Mouse (Mus musculus) limb, embryonic 14.5 days (tissue): ENCODE results near the gene Col28a1. TPM values are rescaled to one million over a fixed set of nuclear protein-coding genes. Genes with fewer than 3 reads are reported as not detected.

Experiments used
- ATAC-seq: fragments of 200-750 bp; cut with Nextera tagmentation; 2 replicates; pipeline ENCODE4 v1.8.0; 2017; ENCODE audit warnings: low read depth, moderate number of reproducible peaks, moderate TSS enrichment; ENCODE audit not compliant: low FRiP score
- DNase-seq: peaks from one replicate; pipeline ENCODE4 v3.0.0-alpha.2; 2015; ENCODE audit warnings: low spot score
- H3K27ac ChIP-seq: fragments of 300-500 bp; sonication (generic); replicated peaks from 2 replicates; pipeline ENCODE4 v1.5.1; 2014; ENCODE audit warnings: low read depth, mild to moderate bottlenecking, low read length, moderate library complexity, mixed read lengths
- H3K27me3 ChIP-seq: fragments of 300-500 bp; sonication (generic); 2 replicates; pipeline ENCODE4 v1.6.1; 2014; ENCODE audit warnings: low read length, mixed read lengths; ENCODE audit not compliant: control insufficient read depth, insufficient read depth
- H3K36me3 ChIP-seq: fragments of 300-500 bp; sonication (generic); 2 replicates; pipeline ENCODE4 v1.6.1; 2014; ENCODE audit warnings: mild to moderate bottlenecking, low read length, moderate library complexity, mixed read lengths; ENCODE audit not compliant: control insufficient read depth, insufficient read depth
- H3K4me1 ChIP-seq: fragments of 300-500 bp; sonication (generic); 2 replicates; pipeline ENCODE4 v1.6.1; 2014; ENCODE audit warnings: antibody characterized with exemption, low read length, mixed read lengths; ENCODE audit not compliant: control insufficient read depth, insufficient read depth
- H3K4me2 ChIP-seq: fragments of 300-500 bp; sonication (generic); replicated peaks from 2 replicates; pipeline ENCODE4 v1.6.1; 2014; ENCODE audit warnings: low read depth, mild to moderate bottlenecking, low read length, moderate library complexity; ENCODE audit not compliant: severe bottlenecking
- H3K4me3 ChIP-seq: fragments of 300-500 bp; sonication (generic); replicated peaks from 2 replicates; pipeline ENCODE4 v1.5.1; 2014; ENCODE audit warnings: low read length
- H3K9ac ChIP-seq: fragments of 300-500 bp; sonication (generic); 2 replicates; pipeline ENCODE4 v1.6.1; 2014; ENCODE audit warnings: mild to moderate bottlenecking, low read depth, low read length, moderate library complexity; ENCODE audit not compliant: severe bottlenecking
- H3K9me3 ChIP-seq: fragments of 300-500 bp; sonication (generic); 2 replicates; pipeline ENCODE4 v1.6.1; 2016; ENCODE audit warnings: low read length; ENCODE audit not compliant: control insufficient read depth
- POLR2A ChIP-seq: fragments of 200-500 bp; IDR thresholded peaks from 2 replicates; pipeline ENCODE4 v1.8.0; 2012; ENCODE audit warnings: inconsistent platforms, mild to moderate bottlenecking, moderate library complexity, borderline replicate concordance; ENCODE audit not compliant: insufficient read depth, insufficient read length; ENCODE audit errors: extremely low read depth
- WGBS: fragments of 180-500 bp; shearing (Covaris S2); extraction: QIAGEN DNeasy Blood & Tissue Kit; methylation state at CpG from one replicate; pipeline ENCODE4 v1.1.7; 2014; 5-methylcytosine and 5-hydroxymethylcytosine counted together
- polyA plus RNA-seq, 2 experiments: library from polyadenylated mRNA; depleted of rRNA in 1 of 2; stranded (reverse) in 1 of 2; unstranded in 1 of 2; fragments of >200 nt; fragmentation: Nextera tagmentation in 1 of 2; extraction: Ambion mirVana in 1 of 2; gene quantifications; 2 replicates each; pipeline versions ENCODE4 v1.2.1 to v1.2.3; 2012 to 2014

Col28a1 gene
- polyA plus RNA-seq, 2 experiments = 0.28 to 0.49 TPM

- WGBS = 95% methylated on average over 7 of the region's 7 CpGs
- no peak for ATAC-seq
- H3K4me2 ChIP-seq = no peak overlapping the region
Observed at GRCm38 (mm10) chr6:8175346-8175745, 17.1 kb downstream of the Col28a1 start.

GRCm38 (mm10) chr6:8174062-8174461 lies 18.4 kb downstream of the Col28a1 start:
- H3K4me1 ChIP-seq = peaks cover 12% of the 10 kb centered on the region; the same call in 1 of the 2 replicates
- H3K4me2 ChIP-seq = no peak overlapping the region
- H3K9ac ChIP-seq = no peak overlapping the region
- H3K4me3 ChIP-seq = no peak overlapping the region
- H3K9me3 ChIP-seq = no peaks in the 10 kb centered on the region
- no peak for ATAC-seq
- H3K27me3 ChIP-seq = no peaks in the 10 kb centered on the region
- H3K27ac ChIP-seq = no peak overlapping the region
- 56% methylated on average over 2 of the region's 2 CpGs for WGBS
- peak; percentile 23 for DNase-seq
- no peaks in the 10 kb centered on the region for H3K36me3 ChIP-seq
- TF ChIP-seq POLR2A = no peak

More at GRCm38 (mm10) chr6:8175346-8175745, 17.1 kb downstream of the Col28a1 start:
- DNase-seq = no peak
- Histone ChIP-seq H3K9ac (no peak overlapping the region), H3K27ac (no peak overlapping the region), H3K9me3 (no peaks in the 10 kb centered on the region), H3K36me3 (no peaks in the 10 kb centered on the region), H3K4me1 (peaks cover 8% of the 10 kb centered on the region; the same call in 1 of the 2 replicates), H3K27me3 (no peaks in the 10 kb centered on the region), H3K4me3 (no peak overlapping the region)
- no peak for TF ChIP-seq POLR2A

- Histone ChIP-seq H3K36me3 (no peaks in the 10 kb centered on the region), H3K9me3 (no peaks in the 10 kb centered on the region), H3K27me3 (no peaks in the 10 kb centered on the region), H3K27ac (no peak overlapping the region), H3K4me3 (no peak overlapping the region), H3K9ac (no peak overlapping the region), H3K4me2 (no peak overlapping the region), H3K4me1 (0 out of 2 replicates have a peak, but pooled peaks cover 4% of the 10 kb centered on the region)
- 65% methylated on average over 1 of the region's 1 CpGs for WGBS
- no peak for ATAC-seq
- no peak for DNase-seq
- TF ChIP-seq POLR2A = no peak
Observed at GRCm38 (mm10) chr6:8172101-8172500, 20.3 kb downstream of the Col28a1 start.

- Histone ChIP-seq H3K4me3 (no peak overlapping the region), H3K9me3 (no peaks in the 10 kb centered on the region), H3K4me1 (0 out of 2 replicates have a peak, but pooled peaks cover 4% of the 10 kb centered on the region), H3K9ac (no peak overlapping the region), H3K4me2 (no peak overlapping the region), H3K27ac (no peak overlapping the region), H3K27me3 (no peaks in the 10 kb centered on the region), H3K36me3 (no peaks in the 10 kb centered on the region)
- DNase-seq = peak; percentile 59
- TF ChIP-seq POLR2A = no peak
- no peak for ATAC-seq
- WGBS = 26% methylated on average over 1 of the region's 1 CpGs
Observed at GRCm38 (mm10) chr6:8164741-8165140, 27.7 kb downstream of the Col28a1 start.

- DNase-seq (no peak), ATAC-seq (no peak)
- Histone ChIP-seq H3K4me3 (no peak overlapping the region), H3K4me2 (no peak overlapping the region), H3K27ac (no peak overlapping the region), H3K27me3 (no peaks in the 10 kb centered on the region), H3K9ac (no peak overlapping the region), H3K4me1 (no peaks in the 10 kb centered on the region), H3K9me3 (no peaks in the 10 kb centered on the region), H3K36me3 (no peaks in the 10 kb centered on the region)
- 53% methylated on average over 2 of the region's 2 CpGs for WGBS
- TF ChIP-seq POLR2A = no peak
Observed at GRCm38 (mm10) chr6:8160001-8160400, 32.4 kb downstream of the Col28a1 start.

GRCm38 (mm10) chr6:8157121-8157520 lies 35.3 kb downstream of the Col28a1 start:
- no peaks in the 10 kb centered on the region for H3K9me3 ChIP-seq
- H3K4me3 ChIP-seq = no peak overlapping the region
- H3K9ac ChIP-seq = no peak overlapping the region
- no peak for TF ChIP-seq POLR2A
- DNase-seq (no peak), ATAC-seq (no peak)
- no peaks in the 10 kb centered on the region for H3K27me3 ChIP-seq
- no peak overlapping the region for H3K4me2 ChIP-seq
- no peak overlapping the region for H3K27ac ChIP-seq
- H3K4me1 ChIP-seq = no peaks in the 10 kb centered on the region
- H3K36me3 ChIP-seq = no peaks in the 10 kb centered on the region
